Mouse (Mus musculus) activated CD4-positive, CD25-positive, alpha-beta regulatory T cell, adult 4 months (primary cell): ENCODE results near the gene Ppp1r17. TPM values are rescaled to one million over a fixed set of nuclear protein-coding genes. Genes with fewer than 3 reads are reported as not detected.

Experiments used
- polyA plus RNA-seq, 2 experiments: library from polyadenylated mRNA; unstranded; fragments of 100-300 nt; shearing (Covaris generic); gene quantifications; one replicate each; pipeline ENCODE4 v1.2.1; 2017

Gene Ppp1r17
- polyA plus RNA-seq, 2 experiments from 2014 or later: not detected

Other genes with a start within 250 kb of the Ppp1r17 start
- not detected for gene Itprid1, start 180.6 kb upstream of the Ppp1r17 start, polyA plus RNA-seq